Mouse (Mus musculus) thymus, adult 2 months (tissue): Measurements from ENCODE around the gene BC005561. TPM values are rescaled to one million over a fixed set of nuclear protein-coding genes. Genes with fewer than 3 reads are reported as not detected.

Experiments
- DNase-seq: peaks from one replicate; pipeline ENCODE4 v3.0.0; 2021
- H3K27ac ChIP-seq: fragments of 200-500 bp; 2 replicates; pipeline ENCODE4 v1.5.1; 2012; ENCODE audit warnings: low read length, control low read depth; ENCODE audit not compliant: control insufficient read depth, insufficient read depth
- H3K27me3 ChIP-seq: fragments of 200-500 bp; 2 replicates; pipeline ENCODE4 v1.6.1; 2012; ENCODE audit warnings: mild to moderate bottlenecking, low read length, moderate library complexity, mixed read lengths; ENCODE audit not compliant: control insufficient read depth, insufficient read depth
- H3K36me3 ChIP-seq: fragments of 200-500 bp; 2 replicates; pipeline ENCODE4 v1.6.1; 2012; ENCODE audit warnings: mild to moderate bottlenecking, low read length, moderate library complexity; ENCODE audit not compliant: control insufficient read depth, insufficient read depth
- H3K4me1 ChIP-seq: fragments of 200-500 bp; replicated peaks from 2 replicates; pipeline ENCODE4 v1.6.1; 2012; ENCODE audit warnings: low read length; ENCODE audit not compliant: control insufficient read depth, insufficient read depth
- H3K4me3 ChIP-seq: fragments of 200-500 bp; 2 replicates; pipeline ENCODE4 v1.5.1; 2012; ENCODE audit warnings: mild to moderate bottlenecking, low read length, control low read depth, moderate library complexity; ENCODE audit not compliant: control insufficient read depth, insufficient read depth
- CTCF ChIP-seq: fragments of 200-500 bp; IDR thresholded peaks from 2 replicates; pipeline ENCODE4 v1.5.1; 2012; ENCODE audit warnings: mild to moderate bottlenecking, control low read depth, low read length, moderate library complexity, borderline replicate concordance; ENCODE audit not compliant: control insufficient read depth, poor library complexity, insufficient read depth; ENCODE audit errors: extremely low read depth
- POLR2A ChIP-seq: fragments of 200-500 bp; IDR thresholded peaks from 2 replicates; pipeline ENCODE4 v1.6.1; 2012; ENCODE audit warnings: mild to moderate bottlenecking, low read length, control low read depth, moderate library complexity; ENCODE audit not compliant: control insufficient read depth, poor library complexity, insufficient read depth; ENCODE audit errors: extremely low read depth
- WGBS: fragments of 180-500 bp; shearing (Covaris S2); methylation state at CpG from one replicate; pipeline ENCODE4 v1.1.7; 2018; 5-methylcytosine and 5-hydroxymethylcytosine counted together
- polyA plus RNA-seq: library from polyadenylated mRNA; depleted of rRNA; stranded (reverse); fragments of >200 nt; gene quantifications from 2 replicates; pipeline ENCODE4 v1.2.3, GENCODE M21; 2012

The BC005561 gene
- polyA plus RNA-seq, 1 experiment: 1.6 TPM

DNA sequence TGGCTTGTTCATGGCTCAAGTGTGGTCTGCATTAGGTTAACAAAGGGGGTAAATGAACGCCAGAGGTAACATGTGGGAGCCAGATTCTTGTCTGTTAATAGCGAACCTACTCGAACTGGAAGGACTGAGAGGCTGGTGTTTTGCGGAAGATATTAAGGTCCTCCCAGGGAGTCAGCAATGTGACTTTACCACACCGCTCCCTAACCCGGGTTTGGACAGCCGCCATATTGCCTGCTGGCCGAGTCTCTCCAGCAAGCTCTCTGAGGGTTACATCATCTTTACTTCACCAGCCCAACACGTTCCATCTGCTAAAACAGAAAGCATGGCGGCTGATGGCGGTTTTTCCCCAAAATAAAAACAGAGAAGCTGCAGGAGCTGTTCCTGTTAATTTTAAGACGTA lies 42.4 kb upstream of the BC005561 start:
- DNase-seq: no peak
- H3K27ac ChIP-seq: no peak overlapping the region
- TF ChIP-seq POLR2A: no peak
- no peak for TF ChIP-seq CTCF
- H3K4me3 ChIP-seq: no peak overlapping the region
- no peaks in the 10 kb centered on the region for H3K36me3 ChIP-seq
- H3K4me1 ChIP-seq: no peaks in the 10 kb centered on the region
- H3K27me3 ChIP-seq: no peaks in the 10 kb centered on the region
- 97% methylated on average over 12 of the region's 12 CpGs for WGBS

- Histone ChIP-seq H3K27me3 (no peaks in the 10 kb centered on the region), H3K4me3 (no peak overlapping the region), H3K27ac (no peak overlapping the region), H3K36me3 (no peaks in the 10 kb centered on the region), H3K4me1 (no peaks in the 10 kb centered on the region)
- WGBS: 98% methylated on average over 16 of the region's 16 CpGs
- no peak for DNase-seq
- no peak for TF ChIP-seq CTCF
These were observed 41.3 kb upstream of the BC005561 start for GRCm38 (mm10) chr5:104466816-104467215.

DNA sequence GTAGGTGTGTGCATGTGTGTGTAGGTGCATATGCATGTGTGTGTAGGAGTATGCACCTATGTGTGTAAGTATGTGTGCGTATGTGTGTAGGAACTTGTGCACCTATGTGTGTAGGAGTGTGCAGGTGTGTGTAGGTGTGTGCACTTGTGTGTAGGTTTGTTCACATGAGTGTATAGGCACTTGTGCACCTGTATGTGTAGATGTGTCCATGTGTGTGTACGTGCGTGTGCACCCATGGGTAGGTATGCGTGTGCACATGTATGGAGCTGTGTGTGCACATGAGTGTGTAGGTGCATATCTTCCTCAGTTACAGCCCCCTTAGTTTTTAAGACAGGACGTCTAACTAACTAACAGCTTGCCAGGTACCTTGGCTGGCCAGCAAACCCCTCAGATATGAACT lies 39.6 kb upstream of the BC005561 start:
- Histone ChIP-seq H3K27me3 (no peaks in the 10 kb centered on the region), H3K36me3 (no peaks in the 10 kb centered on the region), H3K4me3 (no peak overlapping the region), H3K4me1 (no peaks in the 10 kb centered on the region), H3K27ac (no peak overlapping the region)
- no peak for DNase-seq
- WGBS: 96% methylated on average over 5 of the region's 5 CpGs
- no peak for TF ChIP-seq CTCF
- TF ChIP-seq POLR2A: no peak

GRCm38 (mm10) chr5:104470981-104471391 lies 37.2 kb upstream of the BC005561 start:
- no peak for DNase-seq
- 92% methylated on average over 5 of the region's 5 CpGs for WGBS
- Histone ChIP-seq H3K27ac (no peak overlapping the region), H3K36me3 (no peaks in the 10 kb centered on the region), H3K4me1 (no peaks in the 10 kb centered on the region), H3K4me3 (no peak overlapping the region), H3K27me3 (no peaks in the 10 kb centered on the region)
- TF ChIP-seq POLR2A (no peak), CTCF (no peak)

DNA sequence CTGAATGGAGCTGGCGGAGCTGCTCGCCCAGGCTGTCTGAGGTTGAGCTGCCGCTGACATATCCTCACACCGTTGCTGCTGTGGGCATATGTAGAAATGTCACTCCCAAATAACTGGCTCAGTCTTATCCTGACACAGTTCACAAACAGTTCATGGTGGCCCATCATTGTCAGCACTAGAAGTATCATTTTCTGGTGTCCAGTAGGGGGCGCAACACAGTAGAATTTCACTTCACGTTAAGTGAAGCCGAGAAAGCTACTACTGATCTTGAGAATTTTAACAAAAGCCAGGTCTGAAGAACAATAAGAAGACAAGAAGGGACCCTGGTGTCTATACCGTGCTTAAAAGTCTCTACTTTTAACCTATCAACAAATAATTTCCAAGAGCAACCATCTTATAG lies 35.8 kb upstream of the BC005561 start:
- H3K4me3 ChIP-seq: no peak overlapping the region
- 97% methylated on average over 8 of the region's 8 CpGs for WGBS
- no peak overlapping the region for H3K27ac ChIP-seq
- TF ChIP-seq POLR2A (no peak), CTCF (no peak)
- no peaks in the 10 kb centered on the region for H3K36me3 ChIP-seq
- DNase-seq: peak; percentile 19
- no peaks in the 10 kb centered on the region for H3K4me1 ChIP-seq
- no peaks in the 10 kb centered on the region for H3K27me3 ChIP-seq

GRCm38 (mm10) chr5:104480367-104480766 lies 27.8 kb upstream of the BC005561 start:
- Histone ChIP-seq H3K4me3 (no peak overlapping the region), H3K27me3 (no peaks in the 10 kb centered on the region), H3K4me1 (no peaks in the 10 kb centered on the region), H3K36me3 (no peaks in the 10 kb centered on the region), H3K27ac (no peak overlapping the region)
- WGBS: 93% methylated on average over 7 of the region's 7 CpGs
- no peak for DNase-seq
- no peak for TF ChIP-seq CTCF
- TF ChIP-seq POLR2A: no peak

GRCm38 (mm10) chr5:104482856-104483255 lies 25.3 kb upstream of the BC005561 start:
- no peak for DNase-seq
- Histone ChIP-seq H3K27ac (no peak overlapping the region), H3K4me3 (no peak overlapping the region), H3K36me3 (no peaks in the 10 kb centered on the region), H3K27me3 (no peaks in the 10 kb centered on the region), H3K4me1 (no peaks in the 10 kb centered on the region)
- TF ChIP-seq POLR2A (no peak), CTCF (no peak)
- WGBS: 85% methylated on average over 8 of the region's 8 CpGs

- no peaks in the 10 kb centered on the region for H3K36me3 ChIP-seq
- WGBS: 63% methylated on average over 5 of the region's 5 CpGs
- TF ChIP-seq POLR2A: no peak
- no peak for TF ChIP-seq CTCF
These were observed 16.6 kb upstream of the BC005561 start for GRCm38 (mm10) chr5:104491561-104491960.

More at GRCm38 (mm10) chr5:104491561-104491960, 16.6 kb upstream of the BC005561 start:
- H3K4me1 ChIP-seq: no peaks in the 10 kb centered on the region
- no peak overlapping the region for H3K4me3 ChIP-seq
- H3K27me3 ChIP-seq: no peaks in the 10 kb centered on the region
- DNase-seq: no peak
- no peak overlapping the region for H3K27ac ChIP-seq
